Mouse (Mus musculus) kidney, postnatal 0 days (tissue): ENCODE results near the gene Iqck. TPM values are rescaled to one million over a fixed set of nuclear protein-coding genes. Genes with fewer than 3 reads are reported as not detected.
A peak's percentile ranks its signal among the peaks of the same experiment; 100 is the strongest.

Experiments
- ATAC-seq: fragments of 200-750 bp; cut with Nextera tagmentation; replicated peaks from 2 replicates; pipeline ENCODE4 v1.8.0; 2017; ENCODE audit warnings: low read depth, moderate number of reproducible peaks, moderate TSS enrichment, moderate library complexity; ENCODE audit not compliant: low FRiP score
- DNase-seq: peaks from one replicate; pipeline ENCODE4 v3.0.0-alpha.2; 2016; ENCODE audit warnings: low spot score
- H3K27ac ChIP-seq: fragments of 300-500 bp; sonication (generic); 2 replicates; pipeline ENCODE4 v1.5.1; 2014; ENCODE audit warnings: mild to moderate bottlenecking
- H3K27me3 ChIP-seq: fragments of 300-500 bp; sonication (generic); 2 replicates; pipeline ENCODE4 v1.6.1; 2014; ENCODE audit warnings: low read length, mixed read lengths; ENCODE audit not compliant: insufficient read depth
- H3K36me3 ChIP-seq: fragments of 300-500 bp; sonication (generic); 2 replicates; pipeline ENCODE4 v1.6.1; 2014; ENCODE audit warnings: low read length, mixed read lengths; ENCODE audit not compliant: insufficient read depth
- H3K4me1 ChIP-seq: fragments of 300-500 bp; sonication (generic); replicated peaks from 2 replicates; pipeline ENCODE4 v1.6.1; 2014; ENCODE audit warnings: antibody characterized with exemption, low read length, mixed read lengths; ENCODE audit not compliant: insufficient read depth
- H3K4me2 ChIP-seq: fragments of 300-500 bp; sonication (generic); 2 replicates; pipeline ENCODE4 v1.6.1; 2014; ENCODE audit warnings: mild to moderate bottlenecking, low read length, moderate library complexity, mixed read lengths
- H3K4me3 ChIP-seq: fragments of 300-500 bp; sonication (generic); replicated peaks from 2 replicates; pipeline ENCODE4 v1.5.1; 2014; ENCODE audit warnings: low read depth, low read length
- H3K9ac ChIP-seq: fragments of 300-500 bp; sonication (generic); 2 replicates; pipeline ENCODE4 v1.6.1; 2014; ENCODE audit warnings: low read depth, low read length
- H3K9me3 ChIP-seq: fragments of 300-500 bp; sonication (generic); replicated peaks from 2 replicates; pipeline ENCODE4 v1.6.1; 2016; ENCODE audit warnings: low read length, inconsistent platforms, mixed read lengths
- CTCF ChIP-seq: IDR thresholded peaks from 2 replicates; pipeline ENCODE4 v1.5.1; 2016; ENCODE audit warnings: antibody characterized with exemption, low read depth, mild to moderate bottlenecking, moderate library complexity
- WGBS: fragments of 180-500 bp; shearing (Covaris S2); extraction: QIAGEN DNeasy Blood & Tissue Kit; methylation state at CpG from one replicate; pipeline ENCODE4 v1.1.7; 2014; 5-methylcytosine and 5-hydroxymethylcytosine counted together
- polyA plus RNA-seq: library from polyadenylated mRNA; unstranded; fragments of >200 nt; fragmentation: Nextera tagmentation; extraction: Ambion mirVana; gene quantifications from 2 replicates; pipeline ENCODE4 v1.2.1, GENCODE M21; 2015

Gene Iqck
- polyA plus RNA-seq, 1 experiment from 2014 or later, result 2.9 TPM

DNA sequence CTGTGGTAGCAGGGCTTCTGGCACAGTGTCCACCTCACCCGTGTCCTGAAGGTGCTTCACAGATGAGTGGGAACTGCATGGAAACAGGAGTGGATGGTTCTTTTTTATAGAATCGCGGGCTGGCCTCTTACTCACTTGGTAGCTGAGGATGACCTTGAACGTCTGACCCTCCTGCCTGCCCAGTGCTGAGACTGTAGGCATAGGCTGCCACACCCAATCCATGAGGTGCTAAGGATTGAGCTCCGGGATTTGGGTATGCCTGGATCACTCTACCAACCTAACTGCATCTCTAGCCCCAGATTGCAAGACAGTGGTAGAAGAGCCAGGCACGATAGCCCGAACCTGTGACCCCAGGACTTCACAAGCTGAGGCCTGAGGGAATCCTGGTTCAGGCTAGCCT is 37.8 kb upstream of the Iqck start:
- H3K4me2 ChIP-seq, result no peak overlapping the region
- DNase-seq, result no peak
- no peaks in the 10 kb centered on the region for H3K4me1 ChIP-seq
- H3K36me3 ChIP-seq, result 0 out of 2 replicates have a peak, but pooled peaks cover 28% of the 10 kb centered on the region
- H3K27me3 ChIP-seq, result no peaks in the 10 kb centered on the region
- H3K9me3 ChIP-seq, result no peaks in the 10 kb centered on the region
- no peak overlapping the region for H3K4me3 ChIP-seq
- no peak for TF ChIP-seq CTCF
- 0 out of 2 replicates have a peak, but pooled peaks have one; percentile 25 for ATAC-seq
- H3K9ac ChIP-seq, result no peak overlapping the region
- H3K27ac ChIP-seq, result no peak overlapping the region
- WGBS, result 83% methylated on average over 7 of the region's 7 CpGs

DNA sequence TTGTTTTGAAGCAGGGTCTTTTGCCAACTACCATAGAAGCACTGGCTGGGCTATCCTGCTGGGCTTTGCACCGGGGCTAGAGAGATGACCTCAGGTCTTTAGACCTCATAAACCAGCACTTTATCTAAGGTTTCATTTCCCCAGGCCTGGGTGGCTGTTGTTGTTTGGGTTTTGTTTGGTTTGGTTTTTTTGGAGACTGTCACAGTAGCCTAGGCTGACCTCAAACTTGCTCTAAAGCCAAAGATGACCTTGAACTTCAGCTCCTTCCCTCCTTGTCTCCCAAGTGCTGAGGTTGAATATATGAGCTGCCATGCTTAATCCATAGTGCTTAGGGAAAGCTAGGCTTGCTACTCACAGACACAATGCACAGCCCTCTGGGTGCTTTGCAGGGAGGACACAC is 35.9 kb upstream of the Iqck start:
- H3K4me3 ChIP-seq, result no peak overlapping the region

DNA sequence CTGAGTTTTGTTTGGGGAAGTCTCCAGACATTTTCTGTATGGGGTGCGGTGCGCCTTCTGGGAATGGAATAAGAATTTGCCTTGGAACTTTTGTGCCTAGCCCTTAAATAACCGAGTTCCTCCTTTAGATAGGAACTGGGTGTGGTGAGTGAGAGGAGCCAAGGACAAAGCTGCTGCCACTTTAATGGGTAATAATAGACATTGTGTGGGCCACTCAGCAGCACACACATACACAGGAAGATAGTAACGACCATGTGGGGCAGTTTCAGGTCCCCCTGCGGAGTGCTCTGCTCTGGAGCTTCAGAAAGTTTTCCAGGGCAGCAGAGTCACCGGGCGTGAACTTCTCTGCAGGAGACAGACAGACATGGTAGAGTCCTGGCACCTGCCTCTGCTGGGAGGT is 34.2 kb upstream of the Iqck start:
- Histone ChIP-seq H3K4me2 (no peak overlapping the region), H3K4me3 (no peak overlapping the region), H3K9ac (no peak overlapping the region), H3K27me3 (no peaks in the 10 kb centered on the region), H3K27ac (no peak overlapping the region), H3K4me1 (no peaks in the 10 kb centered on the region), H3K9me3 (no peaks in the 10 kb centered on the region), H3K36me3 (0 out of 2 replicates have a peak, but pooled peaks cover 22% of the 10 kb centered on the region)
- TF ChIP-seq CTCF, result no peak
- DNase-seq (no peak), ATAC-seq (no peak)
- 62% methylated on average over 7 of the region's 7 CpGs for WGBS

More for the DNA sequence above, 35.9 kb upstream of the Iqck start:
- Histone ChIP-seq H3K36me3 (0 out of 2 replicates have a peak, but pooled peaks cover 18% of the 10 kb centered on the region), H3K4me1 (no peaks in the 10 kb centered on the region), H3K27ac (no peak overlapping the region), H3K27me3 (no peaks in the 10 kb centered on the region), H3K4me2 (no peak overlapping the region), H3K9ac (no peak overlapping the region), H3K9me3 (no peaks in the 10 kb centered on the region)
- ATAC-seq (no peak), DNase-seq (no peak)
- 46% methylated on average over 1 of the region's 1 CpGs for WGBS
- no peak for TF ChIP-seq CTCF

DNA sequence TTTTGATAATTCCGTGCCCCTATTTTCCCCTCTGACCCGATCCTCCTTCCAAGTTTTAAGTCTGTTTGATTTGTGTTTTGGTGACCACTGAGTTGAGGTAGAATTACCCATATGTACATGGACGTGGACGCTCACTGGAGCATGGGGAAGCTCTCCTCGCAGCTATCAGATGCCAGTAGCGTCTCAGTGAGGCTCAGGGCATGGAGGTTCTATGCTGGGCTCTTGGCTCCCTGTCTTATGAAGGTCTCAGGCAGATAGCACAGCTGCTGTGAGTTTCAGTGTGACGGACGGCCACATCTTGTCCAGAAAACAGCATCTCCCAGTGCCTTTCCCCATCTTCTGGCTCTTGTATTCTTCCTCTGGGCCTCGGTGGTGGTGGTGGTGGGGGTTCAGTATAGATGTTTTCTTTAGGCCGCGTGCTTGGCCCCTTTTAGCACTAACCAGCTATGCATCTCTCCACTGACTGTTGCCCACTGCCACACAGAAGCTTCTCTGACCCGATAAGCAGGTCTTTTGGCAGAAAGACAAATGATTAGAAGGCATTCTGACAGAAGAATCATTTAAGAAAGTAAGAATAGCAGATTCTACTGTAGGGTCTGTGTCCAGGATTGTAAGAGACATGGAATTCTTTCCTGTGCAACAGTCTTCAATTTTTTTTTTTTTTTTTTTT is 33.5 kb upstream of the Iqck start:
- no peaks in the 10 kb centered on the region for H3K27me3 ChIP-seq
- DNase-seq, result no peak
- WGBS, result 74% methylated on average over 12 of the region's 12 CpGs
- no peak overlapping the region for H3K27ac ChIP-seq
- H3K4me3 ChIP-seq, result no peak overlapping the region
- TF ChIP-seq CTCF, result no peak
- ATAC-seq, result no peak
- no peak overlapping the region for H3K9ac ChIP-seq
- 0 out of 2 replicates have a peak, but pooled peaks cover 28% of the 10 kb centered on the region for H3K36me3 ChIP-seq
- no peak overlapping the region for H3K4me2 ChIP-seq
- H3K4me1 ChIP-seq, result no peaks in the 10 kb centered on the region
- H3K9me3 ChIP-seq, result no peaks in the 10 kb centered on the region

DNA sequence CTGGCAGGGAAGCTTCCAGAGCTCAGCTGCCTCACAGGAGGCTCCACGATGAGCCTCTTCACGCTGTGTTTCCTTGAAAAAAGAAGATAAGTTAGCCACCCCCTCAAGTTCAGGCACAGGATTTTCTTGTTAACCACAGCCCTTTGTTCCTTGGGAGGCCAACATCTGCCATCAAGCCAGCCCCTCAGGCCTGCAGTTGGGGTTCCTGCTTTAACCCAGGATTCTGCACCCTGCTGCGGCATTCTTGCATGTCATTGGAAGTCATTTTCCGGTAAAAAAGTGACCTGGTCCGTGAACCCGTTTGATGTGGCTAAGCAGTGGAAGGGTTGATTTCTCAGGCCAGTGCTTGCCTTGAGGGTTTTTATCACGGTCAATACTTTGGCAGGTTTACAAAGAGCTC is 31.1 kb upstream of the Iqck start:
- Histone ChIP-seq H3K36me3 (0 out of 2 replicates have a peak, but pooled peaks cover 17% of the 10 kb centered on the region), H3K4me1 (no peaks in the 10 kb centered on the region), H3K4me3 (no peak overlapping the region), H3K27me3 (no peaks in the 10 kb centered on the region), H3K9ac (no peak overlapping the region), H3K9me3 (no peaks in the 10 kb centered on the region), H3K4me2 (no peak overlapping the region), H3K27ac (peak overlapping the region; percentile 66)
- WGBS, result 51% methylated on average over 7 of the region's 7 CpGs
- ATAC-seq (no peak), DNase-seq (no peak)
- TF ChIP-seq CTCF, result no peak

DNA sequence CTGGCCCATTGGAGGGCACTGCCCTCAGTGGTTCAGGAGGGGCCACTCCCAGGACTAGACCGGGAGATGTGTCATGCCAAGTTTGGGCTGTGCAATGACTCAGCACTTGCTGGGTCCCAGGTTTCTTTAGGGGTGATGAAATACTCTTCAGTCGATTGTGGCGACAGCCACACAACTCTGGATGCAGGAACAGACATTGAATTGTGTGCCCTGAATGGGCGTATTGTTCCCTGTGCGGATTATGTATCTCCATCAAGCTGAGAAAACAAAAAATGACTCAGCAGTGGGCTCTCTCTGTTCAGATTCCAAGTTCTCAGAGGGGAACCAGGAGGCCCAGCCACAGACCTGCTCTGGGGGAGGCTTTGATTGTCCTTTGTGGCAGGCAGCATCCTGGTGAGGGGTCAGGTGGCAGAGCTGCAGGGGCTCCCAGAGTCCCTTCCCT is 27.6 kb upstream of the Iqck start:
- Histone ChIP-seq H3K4me1 (no peaks in the 10 kb centered on the region), H3K9ac (no peak overlapping the region), H3K36me3 (peaks cover 18% of the 10 kb centered on the region; the same call in 1 of the 2 replicates), H3K9me3 (no peaks in the 10 kb centered on the region), H3K27ac (no peak overlapping the region), H3K4me3 (no peak overlapping the region), H3K4me2 (no peak overlapping the region), H3K27me3 (no peaks in the 10 kb centered on the region)
- no peak for TF ChIP-seq CTCF
- DNase-seq (no peak), ATAC-seq (no peak)
- WGBS, result 78% methylated on average over 5 of the region's 5 CpGs
